8 mouse cellular contexts compared by ENCODE assay signal in the genomic region with DNA sequence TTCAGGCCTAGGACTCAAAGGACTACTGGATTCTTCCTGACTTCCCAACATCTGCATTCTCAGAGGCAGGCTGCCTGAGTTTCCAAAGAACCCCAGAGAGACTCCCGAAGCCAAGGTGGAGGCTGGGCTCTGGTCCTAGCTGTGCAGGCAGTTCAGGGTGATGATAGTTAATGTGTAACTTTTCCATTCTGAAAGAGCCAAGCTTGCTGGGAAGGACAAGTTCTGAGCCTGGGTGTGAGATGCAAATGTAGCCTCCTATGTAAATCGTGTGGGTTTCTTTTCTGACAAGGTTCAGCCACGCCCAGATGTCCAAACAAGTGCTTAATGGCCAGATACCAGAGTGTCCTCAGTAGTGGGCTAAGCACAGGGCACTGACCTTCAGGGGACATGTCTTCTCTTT. TPM values are rescaled to one million over a fixed set of nuclear protein-coding genes. Genes with fewer than 3 reads are reported as not detected.
DNase-seq lines count a peak whose midpoint lies in the region; ATAC-seq and TF ChIP-seq lines count a peak whose summit lies in the region.

No protein-coding gene starts in this region.

- no peaks in the 10 kb centered on the region for H3K79me2 ChIP-seq in CH12.LX (replicated peaks; ENCODE audit: control insufficient read depth, extremely low read depth, insufficient read depth, poor library complexity, severe bottlenecking)

- in situ Hi-C loops in CH12.LX (cut with MboI; ENCODE audit: low pct_ligation_motif_present, low pct_unique_long_range_greater_than_20kb, low sequenced_read_pairs) = no loop called here

- intact Hi-C loops in heart, postnatal 36 days (cut with DNase I) = no loop called here

- H3K9ac ChIP-seq in heart, embryonic 13.5 days = peak overlapping the region; percentile 51
- peak overlapping the region; percentile 47 for H3K9ac ChIP-seq in CH12.LX (ENCODE audit: insufficient read depth, low read depth)
- peak overlapping the region; percentile 21 for H3K9ac ChIP-seq in intestine, embryonic 16.5 days (ENCODE audit: low read depth, low read length)
- no peak overlapping the region for H3K9ac ChIP-seq in liver, embryonic 13.5 days

- no peak overlapping the region for H3K4me2 ChIP-seq in heart, embryonic 13.5 days
- peak overlapping the region; percentile 72 for H3K4me2 ChIP-seq in CH12.LX (ENCODE audit: insufficient read depth, low read depth, poor library complexity, severe bottlenecking)
- no peak overlapping the region for H3K4me2 ChIP-seq in intestine, embryonic 16.5 days (ENCODE audit: low read depth, low read length)
- H3K4me2 ChIP-seq in liver, embryonic 13.5 days = no peak overlapping the region

- peak; percentile 63 for TF ChIP-seq POLR2A in CH12.LX (IDR thresholded peaks at IDR 0.05; ENCODE audit: low read depth, low read length)

- no peaks in the 10 kb centered on the region for H3K36me3 ChIP-seq in heart, embryonic 13.5 days
- no peaks in the 10 kb centered on the region for H3K36me3 ChIP-seq in CH12.LX (replicated peaks in 1 of 2; ENCODE audit: control insufficient read depth in 1 of 2, insufficient read depth in 1 of 2, low read length in 1 of 2)
- H3K36me3 ChIP-seq in intestine, embryonic 16.5 days (ENCODE audit: control insufficient read depth, insufficient read depth, low read length) = no peaks in the 10 kb centered on the region
- H3K36me3 ChIP-seq in liver, embryonic 13.5 days = no peaks in the 10 kb centered on the region

- TF ChIP-seq CTCF in CH12.LX (conservative IDR thresholded peaks at IDR 0.05 in 1 of 2, IDR thresholded peaks at IDR 0.05 in 1 of 2; ENCODE audit: low read depth in 2 of 2, low read length in 2 of 2) = no peak

- DNase-seq in heart, postnatal 36 days = no peak
- peak; percentile 86 for DNase-seq in CH12.LX (ENCODE audit: extremely low read depth)
- no peak for DNase-seq in liver, embryonic 13.5 days
- no peak for DNase-seq in layer of hippocampus, postnatal 14 days (ENCODE audit: low spot score in 2 of 2)
- no peak for DNase-seq in T-cell, adult 2 months (ENCODE audit: low spot score)
- no peak for DNase-seq in right cerebral cortex, postnatal 4 days

- dilution Hi-C loops in CH12.LX (cut with MboI; ENCODE audit: extremely low pct_ligation_motif_present, extremely low pct_unique_long_range_greater_than_20kb, low sequenced_read_pairs) = no loop called here

- 39% methylated on average over 3 of the region's 3 CpGs for WGBS in heart, embryonic 13.5 days
- 34% methylated on average over 3 of the region's 3 CpGs for WGBS in intestine, embryonic 16.5 days
- 50% methylated on average over 3 of the region's 3 CpGs for WGBS in liver, embryonic 13.5 days (ENCODE audit: insufficient replicate concordance)

- peaks cover 51% of the 10 kb centered on the region for H3K4me1 ChIP-seq in heart, embryonic 13.5 days
- peaks cover 25 to 76% of the 10 kb centered on the region in 2 experiments for H3K4me1 ChIP-seq in CH12.LX (ENCODE audit: control insufficient read depth in 1 of 2, insufficient read depth in 2 of 2)
- H3K4me1 ChIP-seq in intestine, embryonic 16.5 days (ENCODE audit: control insufficient read depth, insufficient read depth, low read length) = peaks cover 48% of the 10 kb centered on the region
- H3K4me1 ChIP-seq in liver, embryonic 13.5 days (replicated peaks) = peaks cover 53% of the 10 kb centered on the region

- no peaks in the 10 kb centered on the region for H3K27me3 ChIP-seq in heart, embryonic 13.5 days (replicated peaks)
- H3K27me3 ChIP-seq in CH12.LX (replicated peaks) = no peaks in the 10 kb centered on the region
- no peaks in the 10 kb centered on the region for H3K27me3 ChIP-seq in intestine, embryonic 16.5 days (replicated peaks; ENCODE audit: control insufficient read depth, insufficient read depth, low read length)
- peaks cover 7% of the 10 kb centered on the region; the same call in 1 of the 2 replicates for H3K27me3 ChIP-seq in liver, embryonic 13.5 days

- no peak for TF ChIP-seq RAD21 in CH12.LX (IDR thresholded peaks at IDR 0.05; ENCODE audit: low read depth, low read length)

- H3K9me3 ChIP-seq in heart, embryonic 13.5 days = no peaks in the 10 kb centered on the region
- H3K9me3 ChIP-seq in CH12.LX (replicated peaks; ENCODE audit: low read length) = no peaks in the 10 kb centered on the region
- H3K9me3 ChIP-seq in intestine, embryonic 16.5 days (ENCODE audit: control insufficient read depth, low read length) = no peaks in the 10 kb centered on the region
- no peaks in the 10 kb centered on the region for H3K9me3 ChIP-seq in liver, embryonic 13.5 days (replicated peaks)

- TF ChIP-seq EP300 in CH12.LX (IDR thresholded peaks at IDR 0.05; ENCODE audit: low read length) = no peak

- peak overlapping the region; percentile 60 for H3K27ac ChIP-seq in heart, embryonic 13.5 days (replicated peaks)
- peak overlapping the region; percentile 94 for H3K27ac ChIP-seq in CH12.LX (ENCODE audit: insufficient read depth, low read depth)
- H3K27ac ChIP-seq in intestine, embryonic 16.5 days (ENCODE audit: low read length) = peak overlapping the region; percentile 80
- H3K27ac ChIP-seq in liver, embryonic 13.5 days = peak overlapping the region; percentile 80

- no peak for ATAC-seq in heart, embryonic 13.5 days (ENCODE audit: extremely low read depth, insufficient number of reproducible peaks, low FRiP score, low TSS enrichment)
- peak; percentile 76 for ATAC-seq in intestine, embryonic 16.5 days
- ATAC-seq in liver, embryonic 13.5 days (ENCODE audit: low read depth) = peak; percentile 35; the same call in 1 of the 2 replicates

- no peak overlapping the region for H3K4me3 ChIP-seq in heart, embryonic 13.5 days
- no peak overlapping the region for H3K4me3 ChIP-seq in CH12.LX (replicated peaks in 1 of 3; ENCODE audit: low read depth in 2 of 3, low read length in 2 of 3, poor library complexity in 1 of 3)
- H3K4me3 ChIP-seq in intestine, embryonic 16.5 days (ENCODE audit: low read length) = no peak overlapping the region
- H3K4me3 ChIP-seq in liver, embryonic 13.5 days (replicated peaks) = no peak overlapping the region

TF ChIP-seq in CH12.LX, 34 proteins besides CTCF, POLR2A, EP300 and RAD21:
- no peak; the same call in 1 of the 2 replicates for TF ChIP-seq IRF4 (IDR thresholded peaks at IDR 0.05; ENCODE audit: low read depth, low read length)
- peak; percentile 62; the same call in 1 of the 2 replicates for TF ChIP-seq TCF12 (IDR thresholded peaks at IDR 0.05; ENCODE audit: low read depth, low read length)
- TF ChIP-seq ZC3H11A (IDR thresholded peaks at IDR 0.05; ENCODE audit: low read depth, low read length) = no peak
- TF ChIP-seq JUN (IDR thresholded peaks at IDR 0.05; ENCODE audit: insufficient read depth, low read depth, low read length) = no peak
- TF ChIP-seq ETS1 (conservative IDR thresholded peaks at IDR 0.05; ENCODE audit: low read depth, low read length) = peak; percentile 54; the same call in 1 of the 2 replicates
- no peak for TF ChIP-seq MAZ (IDR thresholded peaks at IDR 0.05; ENCODE audit: low read depth, low read length)
- no peak for TF ChIP-seq HCFC1 (IDR thresholded peaks at IDR 0.05; ENCODE audit: low read depth, low read length)
- TF ChIP-seq TBP (conservative IDR thresholded peaks at IDR 0.05; ENCODE audit: low read depth, low read length) = peak; percentile 92
- no peak for TF ChIP-seq ZNF384 (IDR thresholded peaks at IDR 0.05; ENCODE audit: low read depth, low read length)
- TF ChIP-seq CHD1 (IDR thresholded peaks at IDR 0.05; ENCODE audit: low read depth, low read length) = no peak
- TF ChIP-seq USF2 (conservative IDR thresholded peaks at IDR 0.05; ENCODE audit: low read depth, low read length) = no peak
- TF ChIP-seq NRF1 (IDR thresholded peaks at IDR 0.05; ENCODE audit: low read depth, low read length) = no peak
- no peak for TF ChIP-seq GABPA (IDR thresholded peaks at IDR 0.05; ENCODE audit: insufficient replicate concordance, low read depth, low read length)
- no peak for TF ChIP-seq ELF1 (IDR thresholded peaks at IDR 0.05; ENCODE audit: low read depth, low read length)
- TF ChIP-seq CHD2 (IDR thresholded peaks at IDR 0.05; ENCODE audit: low read length) = no peak
- no peak for TF ChIP-seq USF1 (IDR thresholded peaks at IDR 0.05; ENCODE audit: low read depth, low read length)
- no peak for TF ChIP-seq KAT2A (IDR thresholded peaks at IDR 0.05; ENCODE audit: insufficient replicate concordance, low read length)
- TF ChIP-seq MEF2A (IDR thresholded peaks at IDR 0.05; ENCODE audit: borderline replicate concordance, low read depth, low read length) = 0 out of 2 replicates have a peak, but pooled peaks have one; percentile 9
- no peak for TF ChIP-seq UBTF (IDR thresholded peaks at IDR 0.05; ENCODE audit: low read depth, low read length)
- TF ChIP-seq SIN3A (IDR thresholded peaks at IDR 0.05; ENCODE audit: low read length) = no peak
- no peak; the same call in 1 of the 2 replicates for TF ChIP-seq BHLHE40 (IDR thresholded peaks at IDR 0.05; ENCODE audit: low read depth, low read length)
- TF ChIP-seq RCOR1 (conservative IDR thresholded peaks at IDR 0.05; ENCODE audit: low read depth, low read length) = no peak

RNA-seq across cellular contexts. Expression of gene Ptma, which starts 28.5 kb away (rescaled TPM):
- 929 and 934 TPM in 2 replicates for polyA plus RNA-seq in heart, embryonic 13.5 days (2015; fragmentation: Nextera tagmentation; extraction: Ambion mirVana)
- total RNA-seq in heart, postnatal 36 days (2021) = 100 to 1,000 TPM; 202 to 234 TPM
- total RNA-seq in CH12.LX (2012; rRNA removed) (2,835 and 3,525 TPM in 2 replicates), CH12.LX (2014; rRNA removed) (5,060 and 5,084 TPM in 2 replicates)
- 4,957 and 5,324 TPM in 2 replicates for polyA plus RNA-seq in CH12.LX (2012; ENCODE audit: insufficient read length, low read depth)
- polyA plus RNA-seq in intestine, embryonic 16.5 days (2015; fragmentation: Nextera tagmentation; extraction: Ambion mirVana) = 1,684 and 1,813 TPM in 2 replicates
- 1,483 and 1,688 TPM in 2 replicates for polyA plus RNA-seq in liver, embryonic 13.5 days (2015; fragmentation: Nextera tagmentation; extraction: Ambion mirVana)
- total RNA-seq in layer of hippocampus, postnatal 14 days (2021) = 100 to 1,000 TPM; 453 to 549 TPM
